Mouse (Mus musculus): ENCODE data around the gene Ctbp2.

Gene Ctbp2

GRCm38 (mm10) chr7:133007343-133007742 lies 116.8 kb downstream of the Ctbp2 start:
- no peak for DNase-seq (ENCODE audit: low read depth, low spot score)

- peak; percentile 86 for DNase-seq (ENCODE audit: low read depth, low spot score)
These were observed 118.4 kb downstream of the Ctbp2 start for GRCm38 (mm10) chr7:133005772-133006171.

- DNase-seq (ENCODE audit: low read depth, low spot score) = peak; percentile 85
These were observed 120.7 kb downstream of the Ctbp2 start for GRCm38 (mm10) chr7:133003421-133003820.

- no peak for DNase-seq (ENCODE audit: low read depth, low spot score)
These were observed 121.9 kb downstream of the Ctbp2 start for GRCm38 (mm10) chr7:133002271-133002670.

GRCm38 (mm10) chr7:133001388-133001787 lies 122.8 kb downstream of the Ctbp2 start:
- no peak for DNase-seq (ENCODE audit: low read depth, low spot score)

- DNase-seq (ENCODE audit: low read depth, low spot score) = no peak
These were observed 125.1 kb downstream of the Ctbp2 start for GRCm38 (mm10) chr7:132999061-132999460.

GRCm38 (mm10) chr7:132998639-132999038 lies 125.5 kb downstream of the Ctbp2 start:
- DNase-seq (ENCODE audit: low read depth, low spot score) = no peak

GRCm38 (mm10) chr7:132996391-132996790 lies 127.8 kb downstream of the Ctbp2 start:
- DNase-seq (ENCODE audit: low read depth, low spot score) = peak; percentile 36

- no peak for DNase-seq (ENCODE audit: low read depth, low spot score)
These were observed 129.4 kb downstream of the Ctbp2 start for GRCm38 (mm10) chr7:132994628-132995191.

GRCm38 (mm10) chr7:132994120-132994519 lies 130.0 kb downstream of the Ctbp2 start:
- peak; percentile 37 for DNase-seq (ENCODE audit: low read depth, low spot score)

- DNase-seq (ENCODE audit: low read depth, low spot score) = no peak
These were observed 131.1 kb downstream of the Ctbp2 start for GRCm38 (mm10) chr7:132992967-132993615.

GRCm38 (mm10) chr7:132991240-132991900 lies 132.8 kb downstream of the Ctbp2 start:
- no peak for DNase-seq (ENCODE audit: low read depth, low spot score)

GRCm38 (mm10) chr7:132989839-132990238 lies 134.3 kb downstream of the Ctbp2 start:
- DNase-seq (ENCODE audit: low read depth, low spot score) = no peak

GRCm38 (mm10) chr7:132982639-132983038 lies 141.5 kb downstream of the Ctbp2 start:
- DNase-seq (ENCODE audit: low read depth, low spot score) = peak; percentile 64

- no peak for DNase-seq (ENCODE audit: low read depth, low spot score)
These were observed 146.2 kb downstream of the Ctbp2 start for GRCm38 (mm10) chr7:132977981-132978380.

GRCm38 (mm10) chr7:132976079-132976478 lies 148.1 kb downstream of the Ctbp2 start:
- DNase-seq (ENCODE audit: low read depth, low spot score) = no peak

- peak; percentile 45 for DNase-seq (ENCODE audit: low read depth, low spot score)
These were observed 152.1 kb downstream of the Ctbp2 start for GRCm38 (mm10) chr7:132972079-132972478.

- no peak for DNase-seq (ENCODE audit: low read depth, low spot score)
These were observed 158.4 kb downstream of the Ctbp2 start for GRCm38 (mm10) chr7:132965707-132966106.

GRCm38 (mm10) chr7:132964395-132964794 lies 159.8 kb downstream of the Ctbp2 start:
- no peak for DNase-seq (ENCODE audit: low read depth, low spot score)

GRCm38 (mm10) chr7:132950613-132951012 lies 173.5 kb downstream of the Ctbp2 start:
- DNase-seq (ENCODE audit: low read depth, low spot score) = no peak

- DNase-seq (ENCODE audit: low read depth, low spot score) = no peak
These were observed 174.2 kb downstream of the Ctbp2 start for GRCm38 (mm10) chr7:132949968-132950367.

- no peak for DNase-seq (ENCODE audit: low read depth, low spot score)
These were observed 183.6 kb downstream of the Ctbp2 start for GRCm38 (mm10) chr7:132940569-132940968.

GRCm38 (mm10) chr7:132939118-132939517 lies 185.0 kb downstream of the Ctbp2 start:
- DNase-seq (ENCODE audit: low read depth, low spot score) = no peak

All from R1 (cell line).